Mouse (Mus musculus) frontal cortex, postnatal 36 days (tissue): ENCODE measurements around the gene Yif1b.
"Not testable (repeated sequence)": the region's sequence is repeated elsewhere in the genome, so short reads cannot be mapped to it uniquely, and the experiment has no call there.

Experiments used
- DNase-seq, 2 experiments: peaks; one replicate each; pipeline ENCODE4 v3.0.0; 2022; ENCODE audit warnings: low spot score in 2 of 2

Yif1b gene

GRCm38 (mm10) chr7:29238019-29238967 is at the start of gene Yif1b:
TSS of gene Yif1b (plus strand) at chr7:29238329.
- DNase-seq: peak; percentile 97 to 98

GRCm38 (mm10) chr7:29194230-29194629 is 43.9 kb upstream of the Yif1b start:
- DNase-seq: not testable (repeated sequence)

GRCm38 (mm10) chr7:29202577-29202976 is 35.6 kb upstream of the Yif1b start:
- DNase-seq: no peak

- not testable (repeated sequence) for DNase-seq
These were observed 27.1 kb upstream of the Yif1b start for GRCm38 (mm10) chr7:29211013-29211412.

DNA sequence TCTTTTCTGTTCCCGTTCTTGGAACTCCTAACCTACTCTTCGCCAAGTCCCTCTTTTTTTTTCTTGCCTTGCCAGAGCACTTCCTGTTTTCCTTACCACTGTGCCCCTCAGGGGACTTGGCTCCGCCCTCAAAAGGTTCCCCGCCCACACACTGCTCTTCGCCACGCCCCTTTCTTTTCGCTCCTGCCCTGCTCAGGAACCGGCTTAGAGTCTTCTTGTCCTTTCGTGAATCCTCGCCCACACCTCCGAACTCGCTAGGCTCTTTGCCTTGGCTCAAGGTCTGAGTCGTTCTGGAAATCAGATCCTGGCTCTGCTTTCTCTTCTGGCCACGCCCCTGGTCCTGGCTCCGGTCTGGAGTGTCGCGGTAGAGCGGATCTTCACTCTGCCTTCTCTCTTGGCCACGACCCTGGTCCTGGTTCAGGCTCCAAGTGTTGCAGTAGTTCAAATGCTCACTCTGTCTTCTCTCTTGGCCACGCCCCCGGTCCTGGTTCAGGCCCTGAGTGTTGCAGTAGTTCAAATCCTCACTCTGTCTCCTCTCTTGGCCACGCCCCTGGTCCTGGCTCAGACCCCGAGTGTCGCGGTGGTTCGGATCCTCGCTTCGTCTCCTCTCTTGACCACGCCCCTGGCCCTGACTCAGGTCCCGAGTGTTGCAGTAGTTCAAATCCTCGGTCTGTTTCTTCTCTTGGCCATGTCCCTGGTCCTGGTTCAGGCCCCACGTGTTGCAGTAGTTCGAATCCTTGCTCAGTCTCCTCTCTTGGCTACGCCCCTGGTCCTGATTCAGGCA is 26.5 kb upstream of the Yif1b start:
- DNase-seq: peak; percentile 38 to 39

GRCm38 (mm10) chr7:29212199-29212765 is 25.8 kb upstream of the Yif1b start:
- no peak for DNase-seq

DNA sequence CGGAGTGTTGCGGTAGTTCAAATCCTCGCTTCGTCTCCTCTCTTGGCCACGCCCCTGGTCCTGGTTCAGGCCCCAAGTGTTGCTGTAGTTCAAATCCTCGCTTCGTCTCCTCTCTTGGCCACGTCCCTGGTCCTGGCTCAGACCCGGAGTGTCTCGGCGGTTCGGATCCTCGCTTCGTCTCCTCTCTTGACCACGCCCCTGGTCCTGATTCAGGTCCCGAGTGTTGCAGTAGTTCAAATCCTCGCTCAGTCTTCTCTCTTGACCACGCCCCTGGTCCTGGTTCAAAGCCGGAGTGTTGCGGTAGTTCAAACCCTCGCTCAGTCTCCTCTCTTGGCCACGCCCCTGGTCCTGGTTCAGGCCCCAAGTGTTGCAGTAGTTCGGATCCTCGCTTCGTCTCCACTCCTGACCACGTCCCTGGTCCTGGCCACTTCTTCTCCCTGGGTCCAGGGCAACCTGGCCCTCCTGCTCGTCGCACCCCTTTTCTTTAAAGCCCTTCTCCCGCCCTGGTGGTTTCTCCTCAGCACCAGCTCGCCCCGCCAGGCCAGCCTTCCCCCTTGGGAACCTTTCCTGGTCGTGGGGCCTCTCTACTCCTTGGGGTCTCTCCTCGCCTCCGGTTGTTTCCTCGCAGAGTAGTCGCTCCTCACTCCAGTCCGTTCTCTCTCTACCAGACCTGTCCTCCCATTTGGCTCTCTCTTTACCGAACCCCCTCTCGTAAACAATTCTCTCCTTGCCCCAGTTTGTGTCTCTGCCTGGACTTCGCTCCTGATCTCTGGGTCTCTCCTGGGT is 25.2 kb upstream of the Yif1b start:
- DNase-seq: not testable (repeated sequence)

GRCm38 (mm10) chr7:29213675-29214082 is 24.4 kb upstream of the Yif1b start, which contains the start of gene Catsperg1:
TSS of gene Catsperg1 (minus strand) at chr7:29214035.
- DNase-seq: no peak

DNA sequence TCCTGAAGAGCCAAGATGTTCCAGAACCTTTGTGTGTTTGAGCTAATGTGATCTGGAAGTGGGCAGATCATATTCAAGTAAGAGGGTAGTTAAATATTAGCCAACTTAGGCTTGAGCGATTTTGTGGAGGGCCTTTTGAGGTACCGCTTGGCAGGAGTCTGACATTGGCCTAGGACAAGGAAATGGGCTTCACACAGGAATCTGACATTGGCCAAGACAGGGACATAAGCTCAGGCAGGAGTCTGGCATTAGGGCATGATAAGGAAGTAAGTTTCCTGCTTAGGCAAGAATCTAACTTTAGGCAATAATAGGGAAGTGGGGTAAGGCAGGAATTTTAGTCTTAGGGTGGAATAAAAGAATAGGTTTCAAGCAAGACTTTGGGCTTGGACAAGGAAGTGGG is 23.9 kb upstream of the Yif1b start:
- DNase-seq: no peak

- DNase-seq: no peak
These were observed 23.3 kb upstream of the Yif1b start for GRCm38 (mm10) chr7:29214846-29215245.

DNA sequence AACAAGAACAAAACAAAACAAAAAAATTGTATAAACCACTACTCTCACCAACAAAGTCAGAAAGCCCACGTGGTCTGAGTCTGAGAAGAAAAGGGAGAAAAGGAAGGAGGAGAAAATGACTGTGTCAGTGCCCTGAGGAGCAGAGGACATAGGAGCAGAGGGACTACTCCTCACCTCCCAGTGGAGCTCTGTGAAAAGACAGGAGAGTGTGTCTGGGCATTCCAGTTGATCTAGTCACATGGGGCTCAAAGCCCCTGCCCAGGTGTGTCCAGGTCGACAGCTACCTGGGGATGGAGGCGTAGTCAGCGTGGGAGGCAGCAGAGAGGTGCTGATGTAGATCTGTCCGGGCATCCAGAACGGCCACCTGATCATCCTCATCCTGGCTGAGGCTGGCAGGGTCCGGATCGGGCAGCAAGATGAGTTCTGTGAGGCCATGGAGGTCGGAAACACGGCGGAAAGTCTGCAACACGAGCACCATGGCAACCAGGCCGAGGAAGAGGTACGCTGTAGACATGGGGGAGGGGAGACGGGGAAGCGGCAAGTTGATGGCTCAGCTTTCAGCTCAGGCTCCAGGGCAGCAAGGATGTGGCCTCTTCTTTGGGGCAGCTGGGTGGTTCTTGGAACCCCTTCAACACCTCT is 13.3 kb upstream of the Yif1b start:
- DNase-seq: no peak

- no peak for DNase-seq
These were observed 12.6 kb upstream of the Yif1b start for GRCm38 (mm10) chr7:29225520-29225919.

DNA sequence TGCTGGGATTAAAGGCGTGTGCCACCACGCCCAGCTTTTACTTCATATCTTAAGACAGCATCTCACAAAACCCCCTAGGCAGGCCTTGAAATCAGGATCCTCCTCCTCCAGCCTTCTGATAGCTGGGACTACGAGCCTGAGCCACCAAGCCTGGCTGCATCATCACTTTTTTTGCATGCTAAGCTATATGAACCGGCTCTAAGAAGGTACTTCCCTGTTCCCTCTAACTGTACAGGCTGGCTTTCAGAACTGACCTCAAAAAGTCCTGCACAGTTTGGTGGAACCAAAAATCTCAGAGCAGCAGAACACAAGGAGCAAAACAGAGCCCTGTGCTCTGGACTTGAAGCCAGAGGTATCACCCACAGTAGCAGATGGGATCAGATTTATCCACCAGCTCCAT is 9.9 kb upstream of the Yif1b start:
- DNase-seq: no peak

DNA sequence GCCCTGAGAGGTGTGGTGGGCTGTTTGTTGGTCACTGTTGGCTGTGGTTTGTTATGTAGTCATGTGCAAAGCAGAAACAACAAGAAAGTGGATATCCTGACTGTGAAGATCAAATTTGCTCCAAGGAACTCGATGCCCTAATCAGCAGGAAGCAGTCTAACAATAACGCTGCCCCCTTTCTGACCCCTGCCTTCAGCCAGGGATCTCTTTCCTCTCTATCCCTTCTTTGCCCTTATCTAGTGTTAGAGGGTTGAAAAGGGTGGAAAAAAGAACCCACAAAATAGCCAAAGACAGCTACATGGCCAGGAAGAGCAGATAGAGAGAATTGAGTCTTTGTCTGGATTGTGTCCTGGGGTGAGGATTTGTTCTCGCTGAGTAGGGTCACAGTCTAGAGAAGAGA is 7.6 kb upstream of the Yif1b start:
- no peak for DNase-seq

DNA sequence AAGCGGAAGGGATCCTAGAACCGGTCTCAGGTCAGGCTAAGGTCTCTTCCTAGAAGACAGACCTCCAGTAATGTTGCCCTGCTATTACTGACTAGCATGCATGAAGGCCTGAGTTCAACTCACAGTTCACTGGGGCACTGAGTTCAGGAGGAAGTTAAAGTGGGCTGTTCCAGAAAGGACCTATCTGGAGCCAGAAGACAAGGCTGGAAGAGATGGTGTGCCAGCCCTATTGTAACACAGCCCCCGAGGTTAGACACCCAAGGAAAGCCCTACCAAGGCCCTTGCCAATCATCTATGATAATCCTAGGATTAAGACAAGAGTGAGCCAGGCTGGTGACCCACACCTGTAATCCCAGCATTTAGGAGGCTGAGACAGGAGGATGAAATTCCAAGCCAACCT is 6.6 kb upstream of the Yif1b start:
- DNase-seq: no peak

DNA sequence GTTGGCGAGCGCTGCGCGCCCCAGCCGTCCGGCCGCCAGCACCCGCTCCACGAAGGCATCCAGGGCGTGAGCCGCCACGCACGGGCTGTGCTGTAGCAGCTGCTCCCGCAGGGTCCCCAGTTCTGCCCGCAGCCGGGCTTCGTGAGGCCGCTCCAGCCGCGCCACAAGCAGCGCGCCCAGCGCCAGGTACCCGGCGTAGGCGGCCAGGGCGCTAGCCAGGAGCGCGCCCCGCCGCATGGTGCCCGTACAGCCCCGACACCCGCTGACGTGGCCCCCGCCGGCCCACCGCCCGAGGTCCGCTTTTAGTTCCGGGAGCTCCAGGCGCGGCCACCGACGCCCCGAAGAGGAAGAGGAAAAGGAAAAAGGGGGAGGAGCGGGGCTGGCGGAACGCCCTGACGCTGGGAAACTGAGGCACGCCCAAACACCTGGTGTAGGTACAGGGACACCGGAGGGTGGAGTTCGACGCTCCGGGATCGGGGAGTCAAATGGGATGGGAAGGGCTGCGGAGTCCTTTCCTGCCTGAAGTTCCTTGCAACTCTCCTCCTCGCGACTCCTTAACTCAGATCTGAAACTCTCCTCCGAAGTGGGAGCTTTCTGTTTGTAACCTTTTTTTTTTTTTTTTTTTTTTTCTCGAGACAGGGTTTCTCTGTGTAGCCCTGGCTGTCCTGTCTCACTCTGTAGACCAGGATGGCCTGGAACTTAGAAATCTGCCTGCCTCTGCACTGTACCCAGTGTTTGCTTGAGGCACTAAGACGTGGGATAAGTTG is 5.7 kb upstream of the Yif1b start, which contains the start of gene Kcnk6:
Gene Kcnk6 (minus strand): TSS at position 269 of the 767 bp plus-strand sequence.
- no peak for DNase-seq

DNA sequence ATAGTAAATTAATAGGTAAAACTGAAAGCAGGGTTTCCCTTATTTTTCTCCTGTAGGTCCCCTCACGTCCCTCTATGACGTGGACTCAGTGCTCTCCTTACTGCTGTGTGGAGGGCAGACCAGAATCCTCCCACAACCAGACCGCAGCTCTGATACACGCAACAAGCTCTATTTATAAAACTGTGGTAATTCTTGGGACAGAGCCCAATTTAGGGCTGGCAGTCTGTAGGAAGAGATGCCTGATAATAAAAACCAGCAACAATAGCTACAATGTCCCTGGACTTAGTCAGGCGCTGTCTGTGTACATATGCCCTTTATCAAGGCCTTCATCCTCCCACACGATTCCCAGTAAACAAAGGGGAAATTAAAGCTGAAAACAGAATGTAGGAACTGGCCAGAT is 4.4 kb upstream of the Yif1b start:
- no peak for DNase-seq

- no peak for DNase-seq
These were observed 3.5 kb upstream of the Yif1b start for GRCm38 (mm10) chr7:29234661-29235060.

DNA sequence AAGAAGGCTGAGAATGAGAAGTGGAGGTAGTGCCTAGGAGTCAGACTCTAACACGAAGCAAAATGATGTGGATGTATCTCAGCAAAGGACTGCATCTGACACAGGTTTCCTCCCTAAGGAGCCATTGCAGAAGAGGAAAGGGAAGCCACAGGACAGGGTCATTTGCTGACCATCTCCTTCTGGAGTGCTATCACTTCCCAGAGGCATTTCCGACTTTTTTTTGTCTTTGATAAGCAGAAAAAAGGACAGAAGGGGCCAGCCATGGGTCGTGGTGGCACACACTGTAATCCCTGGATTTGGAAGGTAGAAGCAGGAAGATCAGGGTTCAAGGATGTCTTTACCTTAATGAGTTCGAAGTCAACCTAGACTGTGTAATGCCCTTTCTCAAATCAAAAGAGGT is 1.5 kb upstream of the Yif1b start:
- no peak for DNase-seq

DNA sequence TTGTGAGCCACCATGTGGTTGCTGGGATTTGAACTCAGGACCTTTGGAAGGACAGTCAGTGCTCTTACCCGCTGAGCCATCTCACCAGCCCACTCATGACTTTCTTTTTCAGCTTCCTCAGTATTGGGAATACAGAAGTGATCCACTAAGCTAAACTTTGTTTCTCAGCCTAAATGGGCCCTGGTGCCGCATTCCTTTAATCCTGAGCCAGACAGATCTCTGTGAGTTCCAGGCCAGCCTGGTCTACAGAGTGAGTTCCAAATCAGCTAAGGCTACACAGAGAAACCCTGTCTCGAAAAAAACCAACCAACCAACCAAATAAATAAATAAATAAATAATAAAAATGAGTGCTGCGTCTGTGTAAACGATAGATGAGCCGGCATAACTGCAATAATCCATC is 533 bp upstream of the Yif1b start:
- DNase-seq: peak in 1 of 2 experiments; percentile 39
